Mouse (Mus musculus) liver, embryonic 14.5 days (tissue): Measurements from ENCODE around the gene Hspbap1.

Experiments
- CTCF ChIP-seq: IDR thresholded peaks from 2 replicates; pipeline ENCODE4 v1.5.1; 2016; ENCODE audit warnings: antibody characterized with exemption, low read depth, control low read depth
- EP300 ChIP-seq: IDR thresholded peaks from 2 replicates; pipeline ENCODE4 v1.6.1; 2016; ENCODE audit warnings: antibody characterized with exemption, low read depth

DNA sequence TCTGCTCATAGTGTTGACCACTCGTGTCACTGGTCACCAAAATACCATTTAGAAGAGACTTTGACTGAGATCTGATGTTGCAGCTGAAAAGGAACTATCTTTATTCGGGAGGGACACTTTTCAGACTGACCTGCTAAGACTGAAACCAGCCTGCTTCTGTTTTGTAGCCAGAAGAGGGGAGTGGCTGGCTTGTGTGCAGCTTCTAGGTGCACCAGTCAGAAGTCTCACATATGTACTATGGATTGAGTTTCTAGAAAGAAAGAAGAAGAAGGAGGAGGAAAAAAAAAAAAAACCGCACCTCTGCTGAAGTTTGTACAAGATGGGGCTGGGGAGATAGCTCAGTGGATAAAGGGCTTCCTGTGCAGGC lies 13.0 kb downstream of the Hspbap1 start:
- no peak for TF ChIP-seq CTCF
- TF ChIP-seq EP300: no peak
